Mouse (Mus musculus): ENCODE data around the gene Cyp17a1.

Gene Cyp17a1

GRCm38 (mm10) chr19:46619518-46619917 is 53.5 kb downstream of the Cyp17a1 start:
- in situ Hi-C loops (cut with MboI; ENCODE audit: low sequenced_read_pairs): no loop called here

GRCm38 (mm10) chr19:46619001-46619400 is 54.0 kb downstream of the Cyp17a1 start:
- in situ Hi-C loops (cut with MboI; ENCODE audit: low sequenced_read_pairs): no loop called here

DNA sequence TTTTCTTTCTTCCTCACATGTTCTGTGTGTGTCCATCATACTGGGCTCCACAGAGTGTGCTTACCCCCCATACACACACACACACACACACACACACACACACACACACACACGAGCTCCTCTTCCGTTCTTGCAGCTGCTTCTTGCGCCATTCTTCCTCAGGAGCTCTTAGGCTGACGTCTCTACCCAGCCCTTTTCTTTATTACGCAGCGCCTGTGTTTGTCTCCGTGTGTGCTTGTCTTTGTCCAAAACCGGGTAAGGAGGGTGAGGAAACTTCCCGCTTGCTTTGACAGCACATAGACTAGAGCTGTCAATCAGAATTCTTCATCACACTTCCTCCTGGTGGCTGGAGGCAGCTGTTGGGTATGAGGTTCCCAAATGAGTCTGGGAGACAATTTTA is 54.6 kb downstream of the Cyp17a1 start:
- in situ Hi-C loops (cut with MboI; ENCODE audit: low sequenced_read_pairs): no loop called here

DNA sequence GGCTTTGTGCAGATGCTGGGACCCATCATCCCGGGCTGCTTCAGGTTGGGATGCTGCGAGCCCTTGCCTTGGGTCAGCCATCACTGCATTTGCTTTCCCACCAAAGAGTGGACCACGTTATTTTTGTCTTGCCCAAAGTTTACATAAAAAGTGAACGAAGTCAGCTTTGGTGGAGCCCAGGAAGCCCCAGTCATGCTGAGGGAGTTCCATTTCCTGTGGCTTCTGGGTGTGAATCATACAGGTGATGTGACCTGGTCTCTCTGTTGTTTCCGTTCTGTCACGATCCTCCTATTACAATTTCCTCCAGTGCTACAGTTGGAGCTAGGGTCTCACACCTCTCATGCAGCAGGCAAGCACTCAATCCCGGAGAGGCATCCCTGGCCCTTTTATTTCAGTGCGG is 55.6 kb downstream of the Cyp17a1 start:
- in situ Hi-C loops (cut with MboI; ENCODE audit: low sequenced_read_pairs): no loop called here

Measured in CH12F3 (cell line).